Mouse (Mus musculus) kidney, embryonic 16.5 days (tissue): ENCODE data around the gene Rbms1. TPM values are rescaled to one million over a fixed set of nuclear protein-coding genes. Genes with fewer than 3 reads are reported as not detected.

Experiments used
- ATAC-seq: fragments of 200-750 bp; cut with Nextera tagmentation; 2 replicates; pipeline ENCODE4 v1.8.0; 2017; ENCODE audit warnings: moderate TSS enrichment; ENCODE audit not compliant: low FRiP score, low TSS enrichment
- H3K27ac ChIP-seq: fragments of 300-500 bp; sonication (generic); 2 replicates; pipeline ENCODE4 v1.5.1; 2014; ENCODE audit warnings: low read length
- H3K27me3 ChIP-seq: fragments of 300-500 bp; sonication (generic); 2 replicates; pipeline ENCODE4 v1.6.1; 2014; ENCODE audit warnings: low read length, control low read depth, mixed read lengths; ENCODE audit not compliant: insufficient read depth
- H3K36me3 ChIP-seq: fragments of 300-500 bp; sonication (generic); 2 replicates; pipeline ENCODE4 v1.6.1; 2014; ENCODE audit warnings: low read length, control low read depth, mixed read lengths; ENCODE audit not compliant: insufficient read depth
- H3K4me1 ChIP-seq: fragments of 300-500 bp; sonication (generic); 2 replicates; pipeline ENCODE4 v1.6.1; 2014; ENCODE audit warnings: low read length, control low read depth, mixed read lengths; ENCODE audit not compliant: insufficient read depth
- H3K4me2 ChIP-seq: fragments of 300-500 bp; sonication (generic); replicated peaks from 2 replicates; pipeline ENCODE4 v1.6.1; 2014; ENCODE audit warnings: low read depth, low read length
- H3K4me3 ChIP-seq: fragments of 300-500 bp; sonication (generic); 2 replicates; pipeline ENCODE4 v1.5.1; 2014; ENCODE audit warnings: mild to moderate bottlenecking, low read length
- H3K9ac ChIP-seq: fragments of 300-500 bp; sonication (generic); replicated peaks from 2 replicates; pipeline ENCODE4 v1.6.1; 2014; ENCODE audit warnings: low read length
- H3K9me3 ChIP-seq: fragments of 300-500 bp; sonication (generic); 2 replicates; pipeline ENCODE4 v1.6.1; 2016; ENCODE audit warnings: low read length, control low read depth
- WGBS: fragments of 180-500 bp; shearing (Covaris S2); extraction: QIAGEN DNeasy Blood & Tissue Kit; methylation state at CpG from one replicate; pipeline ENCODE4 v1.1.7; 2014; 5-methylcytosine and 5-hydroxymethylcytosine counted together
- polyA plus RNA-seq: library from polyadenylated mRNA; unstranded; fragments of >200 nt; fragmentation: Nextera tagmentation; extraction: Ambion mirVana; gene quantifications from 2 replicates; pipeline ENCODE4 v1.2.1, GENCODE M21; 2015

Rbms1 gene
- polyA plus RNA-seq, 1 experiment from 2014 or later = 130 TPM

DNA sequence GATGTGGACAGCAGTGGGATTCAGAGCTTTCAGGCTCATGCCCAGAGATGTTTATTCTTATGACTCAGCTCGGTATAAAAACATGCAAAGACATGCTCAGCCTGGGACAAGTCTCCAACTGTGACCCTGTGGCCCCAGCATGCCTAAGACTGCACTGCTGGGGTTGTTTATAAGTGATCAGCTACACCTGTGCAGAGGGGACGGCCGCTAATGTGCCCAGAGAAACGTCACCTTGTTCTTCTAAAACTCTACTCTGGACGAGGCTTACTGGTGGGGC, 135.9 kb downstream of the Rbms1 start:
- no peak overlapping the region for H3K4me3 ChIP-seq
- ATAC-seq = no peak
- H3K9me3 ChIP-seq = no peaks in the 10 kb centered on the region
- WGBS = 58% methylated on average over 5 of the region's 5 CpGs
- no peaks in the 10 kb centered on the region for H3K36me3 ChIP-seq
- no peak overlapping the region for H3K9ac ChIP-seq
- peaks cover 12% of the 10 kb centered on the region for H3K4me1 ChIP-seq
- H3K27ac ChIP-seq = no peak overlapping the region
- H3K27me3 ChIP-seq = no peaks in the 10 kb centered on the region
- H3K4me2 ChIP-seq = no peak overlapping the region

DNA sequence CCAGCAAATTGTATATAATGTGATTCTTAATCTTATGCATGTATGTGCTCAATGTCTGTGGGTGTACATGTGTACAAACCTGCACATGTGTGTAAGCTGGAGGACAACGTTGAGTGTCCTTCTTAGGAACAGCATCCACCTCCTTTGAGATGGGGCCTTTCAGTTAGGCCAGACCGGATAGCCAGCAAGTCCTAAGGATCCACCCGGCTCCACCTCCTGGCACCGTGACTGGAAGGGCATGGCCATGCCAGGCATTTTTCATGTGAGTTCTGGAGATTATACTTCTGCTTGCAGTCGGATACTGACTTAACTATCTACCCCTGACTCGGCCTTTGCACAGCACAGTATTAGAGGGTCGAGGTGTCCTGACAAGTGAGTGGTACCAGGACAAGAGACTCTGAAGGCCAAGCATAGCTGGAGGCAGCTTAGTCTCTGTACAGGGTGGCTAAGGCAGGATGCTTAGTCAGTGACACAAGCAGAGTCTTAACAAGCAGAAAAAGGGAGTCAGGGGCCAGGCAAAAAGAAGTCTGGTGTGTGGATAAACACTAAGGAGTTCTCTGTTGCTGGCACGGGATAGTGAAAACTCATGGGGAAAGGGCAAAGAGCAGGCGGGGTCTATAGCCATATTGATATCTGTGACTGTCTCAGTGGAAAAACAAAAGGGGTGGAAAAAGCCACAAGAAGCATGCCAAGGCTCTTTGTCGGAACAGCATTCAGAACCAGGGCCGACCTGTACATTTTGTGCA, 136.4 kb downstream of the Rbms1 start:
- Histone ChIP-seq H3K4me2 (no peak overlapping the region), H3K36me3 (no peaks in the 10 kb centered on the region), H3K9me3 (no peaks in the 10 kb centered on the region), H3K4me3 (no peak overlapping the region), H3K27ac (no peak overlapping the region), H3K4me1 (peaks cover 12% of the 10 kb centered on the region), H3K9ac (no peak overlapping the region), H3K27me3 (no peaks in the 10 kb centered on the region)
- WGBS = 81% methylated on average over 11 of the region's 11 CpGs
- ATAC-seq = no peak

DNA sequence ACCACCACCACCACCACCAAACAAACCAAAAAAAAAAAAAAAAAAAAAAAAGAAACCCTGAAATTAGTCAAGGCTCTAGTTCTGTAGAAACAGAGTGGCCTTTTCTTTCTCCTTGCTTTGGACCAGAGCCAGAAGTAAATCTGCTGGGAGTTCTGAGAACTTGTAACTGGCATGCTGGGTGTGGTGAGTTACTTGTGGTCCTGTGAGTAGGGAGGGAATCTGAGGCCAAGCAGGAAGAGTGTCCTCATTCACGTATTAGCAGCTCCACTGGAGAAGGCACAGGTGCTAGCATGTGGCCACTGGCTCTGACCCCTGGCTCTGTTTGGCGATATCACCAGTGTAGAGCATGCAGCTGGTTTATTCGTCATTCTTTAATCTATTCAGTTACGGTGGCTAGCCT, 137.3 kb downstream of the Rbms1 start:
- Histone ChIP-seq H3K27ac (no peak overlapping the region), H3K36me3 (no peaks in the 10 kb centered on the region), H3K4me1 (peaks cover 12% of the 10 kb centered on the region), H3K27me3 (no peaks in the 10 kb centered on the region), H3K4me2 (no peak overlapping the region), H3K4me3 (no peak overlapping the region), H3K9ac (no peak overlapping the region), H3K9me3 (no peaks in the 10 kb centered on the region)
- 69% methylated on average over 4 of the region's 4 CpGs for whole genome bisulfite sequencing
- no peak for ATAC-seq

DNA sequence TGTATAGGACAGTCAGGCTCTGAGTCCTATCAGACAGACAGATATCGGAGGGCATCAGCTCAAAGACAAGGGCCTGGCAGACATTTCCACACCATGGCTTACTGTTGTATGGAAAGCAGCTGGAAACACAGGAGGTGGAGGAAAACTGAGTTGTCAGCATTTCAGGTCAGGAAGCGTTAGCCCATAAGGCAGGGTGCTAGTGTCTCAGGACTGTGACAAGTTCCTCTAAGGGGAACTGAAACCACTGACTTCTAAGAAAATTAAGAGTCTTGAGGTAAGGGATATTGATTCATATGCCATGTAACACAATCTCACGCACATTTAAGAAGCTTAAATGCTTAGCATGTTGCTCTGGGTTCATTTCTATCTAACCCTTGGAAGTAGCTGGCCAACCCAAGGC, 141.4 kb downstream of the Rbms1 start:
- no peaks in the 10 kb centered on the region for H3K9me3 ChIP-seq
- ATAC-seq = no peak
- no peaks in the 10 kb centered on the region for H3K36me3 ChIP-seq
- no peak overlapping the region for H3K4me3 ChIP-seq
- H3K27me3 ChIP-seq = no peaks in the 10 kb centered on the region
- H3K4me2 ChIP-seq = no peak overlapping the region
- WGBS = 87% methylated on average over 3 of the region's 3 CpGs
- no peak overlapping the region for H3K27ac ChIP-seq
- no peak overlapping the region for H3K9ac ChIP-seq
- peaks cover 5% of the 10 kb centered on the region; the same call in 1 of the 2 replicates for H3K4me1 ChIP-seq

DNA sequence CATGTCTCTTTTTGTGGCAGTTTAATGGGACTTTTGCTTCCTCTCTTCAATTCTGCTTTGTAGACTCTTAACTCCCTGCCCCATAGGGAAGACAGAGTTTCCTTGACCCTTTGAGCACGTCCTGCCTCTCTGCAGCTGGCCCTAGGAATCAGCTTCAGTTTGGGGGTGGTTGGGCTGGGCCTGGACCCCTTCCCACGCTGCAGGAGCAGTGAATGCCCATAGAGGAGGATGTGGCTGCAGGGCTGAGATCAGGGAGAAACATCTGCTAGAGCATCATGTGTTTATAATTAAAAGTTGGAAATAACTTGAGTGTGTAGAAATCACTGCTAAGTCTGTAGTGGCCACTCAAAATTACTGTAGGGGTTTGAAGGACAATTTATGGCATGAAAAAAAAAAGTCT, 144.4 kb downstream of the Rbms1 start:
- Histone ChIP-seq H3K9me3 (no peaks in the 10 kb centered on the region), H3K27ac (no peak overlapping the region), H3K9ac (no peak overlapping the region), H3K4me1 (peaks cover 11% of the 10 kb centered on the region; the same call in 1 of the 2 replicates), H3K27me3 (no peaks in the 10 kb centered on the region), H3K4me3 (no peak overlapping the region), H3K4me2 (no peak overlapping the region), H3K36me3 (no peaks in the 10 kb centered on the region)
- ATAC-seq = no peak
- 33% methylated on average over 2 of the region's 2 CpGs for WGBS

DNA sequence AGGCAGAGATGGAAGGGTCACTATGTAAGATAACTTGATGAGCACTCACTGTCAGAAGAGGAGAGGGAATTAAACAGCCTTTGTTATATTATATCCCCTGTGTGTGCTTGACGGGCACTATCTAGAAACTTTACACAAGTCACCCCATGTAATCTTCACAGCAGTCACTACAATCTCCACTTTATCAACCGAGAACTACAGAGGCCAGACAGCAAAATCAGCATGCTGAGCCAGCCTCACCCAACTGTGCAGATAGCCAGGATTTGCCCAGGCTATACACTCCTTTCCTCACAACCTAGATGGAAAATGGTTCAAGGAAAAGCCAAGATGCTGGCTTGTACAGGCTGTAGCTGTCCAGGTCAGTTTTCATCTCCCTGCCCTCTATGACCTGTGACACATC, 146.7 kb downstream of the Rbms1 start:
- Histone ChIP-seq H3K9me3 (no peaks in the 10 kb centered on the region), H3K4me1 (peaks cover 13% of the 10 kb centered on the region; the same call in 1 of the 2 replicates), H3K36me3 (no peaks in the 10 kb centered on the region), H3K27me3 (no peaks in the 10 kb centered on the region), H3K4me3 (no peak overlapping the region), H3K4me2 (no peak overlapping the region), H3K9ac (no peak overlapping the region), H3K27ac (no peak overlapping the region)
- no peak for ATAC-seq
- WGBS = 81% methylated on average over 2 of the region's 2 CpGs

DNA sequence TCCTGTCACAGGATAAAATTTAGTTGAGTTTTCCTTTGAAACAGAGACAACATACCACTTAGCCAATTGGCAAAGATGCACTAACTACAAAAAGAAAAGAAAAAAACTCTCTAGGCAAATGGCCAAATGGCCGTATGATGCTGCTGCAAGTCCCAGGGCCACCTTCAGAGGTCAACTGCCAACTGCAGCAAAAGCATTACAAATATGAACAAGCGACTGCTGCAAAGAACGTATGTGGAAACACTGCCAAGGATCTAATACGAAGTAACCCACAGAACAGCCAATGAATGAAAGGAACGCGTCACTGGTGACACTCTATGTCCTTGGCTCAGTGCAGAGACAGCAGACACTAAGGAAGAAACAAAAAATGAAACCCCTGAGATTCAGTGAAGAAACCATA, 148.2 kb downstream of the Rbms1 start:
- Histone ChIP-seq H3K4me1 (peaks cover 17% of the 10 kb centered on the region), H3K4me2 (no peak overlapping the region)
- 78% methylated on average over 6 of the region's 6 CpGs for WGBS

DNA sequence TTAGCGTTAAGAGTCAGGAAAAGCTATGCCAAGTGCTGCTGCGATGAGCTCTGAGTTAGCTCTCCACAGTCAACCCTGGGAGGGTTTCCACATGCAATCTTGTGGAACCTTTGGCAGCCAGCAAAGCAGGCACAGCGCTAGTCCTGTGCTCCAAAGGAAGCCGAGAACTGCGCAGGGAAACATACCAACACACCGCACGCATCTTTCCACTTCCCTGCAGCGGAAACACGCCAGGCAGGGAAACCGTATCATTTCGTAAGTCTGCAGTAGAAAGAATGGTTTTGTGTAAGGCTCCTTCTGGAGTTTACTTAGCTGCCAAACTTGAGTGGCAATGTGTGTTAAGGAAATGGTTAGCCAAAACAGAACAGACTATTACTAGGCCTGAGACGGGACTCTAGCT, 150.0 kb downstream of the Rbms1 start:
- no peak overlapping the region for H3K27ac ChIP-seq
- no peak for ATAC-seq
- H3K4me3 ChIP-seq = no peak overlapping the region
- no peaks in the 10 kb centered on the region for H3K36me3 ChIP-seq
- no peaks in the 10 kb centered on the region for H3K27me3 ChIP-seq
- H3K4me2 ChIP-seq = no peak overlapping the region
- 90% methylated on average over 12 of the region's 12 CpGs for WGBS
- no peak overlapping the region for H3K9ac ChIP-seq
- no peaks in the 10 kb centered on the region for H3K9me3 ChIP-seq
- peaks cover 31% of the 10 kb centered on the region for H3K4me1 ChIP-seq

More for the DNA sequence above, 148.2 kb downstream of the Rbms1 start:
- no peak for ATAC-seq
- Histone ChIP-seq H3K36me3 (no peaks in the 10 kb centered on the region), H3K4me3 (no peak overlapping the region), H3K27me3 (no peaks in the 10 kb centered on the region), H3K9me3 (no peaks in the 10 kb centered on the region), H3K9ac (no peak overlapping the region), H3K27ac (no peak overlapping the region)

DNA sequence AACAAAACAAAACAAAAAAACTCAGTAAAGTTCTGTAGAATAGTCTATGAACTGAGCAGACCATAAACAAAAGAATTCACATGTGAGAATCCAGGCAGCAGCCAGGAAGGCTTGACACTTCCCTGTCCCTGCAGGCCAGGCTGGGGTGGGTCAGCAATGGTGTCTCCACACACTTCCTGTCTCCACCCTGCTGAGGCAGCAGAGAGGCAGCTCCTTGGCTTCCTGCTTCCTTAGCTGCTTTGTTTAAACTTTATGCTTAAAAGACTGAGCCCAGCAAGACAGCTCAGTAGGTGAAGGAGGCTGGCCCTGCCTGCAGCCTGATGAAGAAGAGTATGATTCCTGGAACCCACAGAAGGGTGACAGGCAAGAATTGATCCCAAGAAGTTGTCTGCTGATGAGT, 152.4 kb downstream of the Rbms1 start:
- Histone ChIP-seq H3K4me1 (peaks cover 40% of the 10 kb centered on the region), H3K4me2 (no peak overlapping the region), H3K27me3 (no peaks in the 10 kb centered on the region), H3K9me3 (no peaks in the 10 kb centered on the region), H3K27ac (peak overlapping the region; percentile 52; the same call in 1 of the 2 replicates), H3K36me3 (no peaks in the 10 kb centered on the region), H3K4me3 (no peak overlapping the region), H3K9ac (no peak overlapping the region)
- ATAC-seq = peak; percentile 75; the same call in 1 of the 2 replicates

DNA sequence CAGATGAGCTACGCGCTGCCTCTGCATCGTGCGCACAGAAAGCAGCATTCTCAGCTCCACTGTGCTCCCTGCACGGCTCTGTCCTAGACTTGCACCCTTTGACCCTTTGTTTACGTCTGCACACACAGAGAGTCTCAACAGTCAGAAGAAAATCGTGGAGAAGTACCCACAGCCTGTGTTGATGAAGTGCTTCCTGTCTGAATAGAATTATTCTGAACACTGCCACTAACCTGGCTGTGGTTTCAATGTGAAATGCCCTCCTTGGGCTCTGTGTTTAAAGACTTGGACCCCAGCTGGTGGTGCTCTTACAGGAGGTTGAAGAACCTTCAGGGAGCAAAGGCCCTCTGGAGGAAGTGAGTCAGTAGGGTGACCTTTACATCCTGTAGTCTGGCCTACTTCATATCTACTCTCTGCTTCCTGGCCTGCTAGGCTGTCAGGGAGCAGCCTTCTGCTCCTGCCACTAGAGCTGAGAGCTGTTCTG, 153.5 kb downstream of the Rbms1 start:
- no peaks in the 10 kb centered on the region for H3K9me3 ChIP-seq
- no peak overlapping the region for H3K4me2 ChIP-seq
- no peak overlapping the region for H3K4me3 ChIP-seq
- H3K4me1 ChIP-seq = peaks cover 42% of the 10 kb centered on the region
- WGBS = 41% methylated on average over 7 of the region's 7 CpGs
- no peaks in the 10 kb centered on the region for H3K27me3 ChIP-seq
- no peaks in the 10 kb centered on the region for H3K36me3 ChIP-seq
- H3K9ac ChIP-seq = no peak overlapping the region
- ATAC-seq = peak; percentile 66; the same call in 1 of the 2 replicates
- peak overlapping the region; percentile 71 for H3K27ac ChIP-seq
